Mouse (Mus musculus) midbrain, embryonic 12.5 days (tissue): ENCODE results near the gene Ndufaf8. TPM values are rescaled to one million over a fixed set of nuclear protein-coding genes. Genes with fewer than 3 reads are reported as not detected.

ENCODE experiments used
- ATAC-seq: fragments of 200-750 bp; cut with Nextera tagmentation; 2 replicates; pipeline ENCODE4 v1.8.0; 2017; ENCODE audit warnings: low read depth, moderate TSS enrichment, moderate library complexity; ENCODE audit not compliant: low FRiP score
- H3K27ac ChIP-seq: fragments of 300-500 bp; sonication (generic); replicated peaks from 2 replicates; pipeline ENCODE4 v1.5.1; 2016; ENCODE audit warnings: mild to moderate bottlenecking
- H3K27me3 ChIP-seq: fragments of 300-500 bp; sonication (generic); 2 replicates; pipeline ENCODE4 v1.6.1; 2016; ENCODE audit warnings: mild to moderate bottlenecking
- H3K36me3 ChIP-seq: fragments of 300-500 bp; sonication (generic); 2 replicates; pipeline ENCODE4 v1.6.1; 2016
- H3K4me1 ChIP-seq: fragments of 300-500 bp; sonication (generic); 2 replicates; pipeline ENCODE4 v1.6.1; 2016
- H3K4me2 ChIP-seq: fragments of 300-500 bp; sonication (generic); replicated peaks from 2 replicates; pipeline ENCODE4 v1.6.1; 2016; ENCODE audit warnings: mild to moderate bottlenecking, moderate library complexity
- H3K4me3 ChIP-seq: fragments of 300-500 bp; sonication (generic); 2 replicates; pipeline ENCODE4 v1.5.1; 2016; ENCODE audit warnings: mild to moderate bottlenecking
- H3K9ac ChIP-seq: fragments of 300-500 bp; sonication (generic); replicated peaks from 2 replicates; pipeline ENCODE4 v1.6.1; 2016; ENCODE audit warnings: mild to moderate bottlenecking, moderate library complexity
- H3K9me3 ChIP-seq: fragments of 300-500 bp; sonication (generic); 2 replicates; pipeline ENCODE4 v1.6.1; 2016; ENCODE audit warnings: mild to moderate bottlenecking
- WGBS: fragments of 180-500 bp; shearing (Covaris S2); methylation state at CpG from one replicate; pipeline ENCODE4 v1.1.7; 2016; 5-methylcytosine and 5-hydroxymethylcytosine counted together
- polyA plus RNA-seq: library from polyadenylated mRNA; unstranded; fragments of >200 nt; fragmentation: Nextera tagmentation; extraction: Ambion mirVana; gene quantifications from 2 replicates; pipeline ENCODE4 v1.2.1, GENCODE M21; 2016

The Ndufaf8 gene
- polyA plus RNA-seq, result 56.8 and 57.4 TPM in 2 replicates

GRCm38 (mm10) chr11:120098588-120099511, at the start of gene Ndufaf8, which contains the start of gene Tepsin:
Gene Ndufaf8, plus strand, starts transcription at chr11:120098928.
Gene Tepsin, minus strand, starts transcription at chr11:120098731.
- Histone ChIP-seq H3K9ac (peak within 1 kb of the TSS; percentile 86), H3K9me3 (no peaks in the 10 kb centered on the region), H3K27me3 (no peaks in the 10 kb centered on the region), H3K36me3 (peaks cover 29% of the 10 kb centered on the region), H3K4me3 (peak within 1 kb of the TSS; percentile 71), H3K4me1 (peaks cover 27% of the 10 kb centered on the region), H3K27ac (peak within 1 kb of the TSS; percentile 90), H3K4me2 (peak within 1 kb of the TSS; percentile 96)
- peak; percentile 98 for ATAC-seq
- WGBS, result under 1% methylated on average over 77 of the region's 77 CpGs

- 75% methylated on average over 8 of the region's 8 CpGs for WGBS
- no peak overlapping the region for H3K4me3 ChIP-seq
- ATAC-seq, result no peak
- H3K4me1 ChIP-seq, result peaks cover 45% of the 10 kb centered on the region
- no peak overlapping the region for H3K9ac ChIP-seq
- no peaks in the 10 kb centered on the region for H3K9me3 ChIP-seq
- H3K27me3 ChIP-seq, result peaks cover 33% of the 10 kb centered on the region
- no peaks in the 10 kb centered on the region for H3K36me3 ChIP-seq
- H3K4me2 ChIP-seq, result no peak overlapping the region
- no peak overlapping the region for H3K27ac ChIP-seq
These were observed 49.7 kb upstream of the Ndufaf8 start for GRCm38 (mm10) chr11:120049067-120049466.

- peak overlapping the region; percentile 40; the same call in 1 of the 2 replicates for H3K27ac ChIP-seq
- H3K9me3 ChIP-seq, result no peaks in the 10 kb centered on the region
- 0 out of 2 replicates have a peak overlapping the region, but pooled peaks have one; percentile 15 for H3K9ac ChIP-seq
- ATAC-seq, result no peak
- no peaks in the 10 kb centered on the region for H3K36me3 ChIP-seq
- peaks cover 32% of the 10 kb centered on the region for H3K4me1 ChIP-seq
- H3K4me2 ChIP-seq, result no peak overlapping the region
- 44% methylated on average over 14 of the region's 14 CpGs for WGBS
- H3K4me3 ChIP-seq, result no peak overlapping the region
- peaks cover 30% of the 10 kb centered on the region for H3K27me3 ChIP-seq
These were observed 47.5 kb upstream of the Ndufaf8 start for GRCm38 (mm10) chr11:120051124-120051811.

GRCm38 (mm10) chr11:120052274-120052673, 46.5 kb upstream of the Ndufaf8 start:
- Histone ChIP-seq H3K9ac (no peak overlapping the region), H3K4me3 (no peak overlapping the region), H3K36me3 (no peaks in the 10 kb centered on the region), H3K27me3 (peaks cover 26% of the 10 kb centered on the region), H3K4me2 (no peak overlapping the region), H3K9me3 (no peaks in the 10 kb centered on the region), H3K4me1 (peaks cover 27% of the 10 kb centered on the region), H3K27ac (no peak overlapping the region)
- WGBS, result 83% methylated on average over 9 of the region's 9 CpGs
- ATAC-seq, result no peak

GRCm38 (mm10) chr11:120053846-120054245, 44.9 kb upstream of the Ndufaf8 start:
- WGBS, result 82% methylated on average over 4 of the region's 4 CpGs
- no peak for ATAC-seq
- H3K9ac ChIP-seq, result no peak overlapping the region

GRCm38 (mm10) chr11:120055953-120056732, 42.6 kb upstream of the Ndufaf8 start:
- Histone ChIP-seq H3K4me1 (peaks cover 8% of the 10 kb centered on the region), H3K9me3 (no peaks in the 10 kb centered on the region), H3K9ac (no peak overlapping the region), H3K4me2 (no peak overlapping the region), H3K4me3 (no peak overlapping the region), H3K36me3 (no peaks in the 10 kb centered on the region), H3K27me3 (no peaks in the 10 kb centered on the region), H3K27ac (no peak overlapping the region)
- WGBS, result 90% methylated on average over 12 of the region's 12 CpGs
- no peak for ATAC-seq

More at GRCm38 (mm10) chr11:120053846-120054245, 44.9 kb upstream of the Ndufaf8 start:
- Histone ChIP-seq H3K27ac (no peak overlapping the region), H3K9me3 (no peaks in the 10 kb centered on the region), H3K36me3 (no peaks in the 10 kb centered on the region), H3K4me1 (peaks cover 13% of the 10 kb centered on the region), H3K4me3 (no peak overlapping the region), H3K27me3 (peaks cover 10% of the 10 kb centered on the region), H3K4me2 (no peak overlapping the region)

- Histone ChIP-seq H3K9me3 (no peaks in the 10 kb centered on the region), H3K9ac (no peak overlapping the region), H3K36me3 (peaks cover 29% of the 10 kb centered on the region), H3K27ac (no peak overlapping the region), H3K27me3 (no peaks in the 10 kb centered on the region), H3K4me3 (no peak overlapping the region), H3K4me1 (no peaks in the 10 kb centered on the region), H3K4me2 (no peak overlapping the region)
- ATAC-seq, result no peak
- 91% methylated on average over 8 of the region's 8 CpGs for WGBS
These were observed 38.1 kb upstream of the Ndufaf8 start for GRCm38 (mm10) chr11:120060634-120061033.

GRCm38 (mm10) chr11:120063326-120063725, 35.4 kb upstream of the Ndufaf8 start:
- Histone ChIP-seq H3K36me3 (peaks cover 56% of the 10 kb centered on the region), H3K27me3 (no peaks in the 10 kb centered on the region), H3K9me3 (no peaks in the 10 kb centered on the region), H3K27ac (no peak overlapping the region), H3K4me3 (no peak overlapping the region), H3K4me1 (no peaks in the 10 kb centered on the region), H3K4me2 (no peak overlapping the region), H3K9ac (no peak overlapping the region)
- ATAC-seq, result no peak
- WGBS, result 84% methylated on average over 5 of the region's 5 CpGs

- ATAC-seq, result no peak
- Histone ChIP-seq H3K4me2 (no peak overlapping the region), H3K4me1 (no peaks in the 10 kb centered on the region), H3K27me3 (no peaks in the 10 kb centered on the region), H3K9ac (no peak overlapping the region), H3K9me3 (no peaks in the 10 kb centered on the region), H3K36me3 (peaks cover 64% of the 10 kb centered on the region), H3K4me3 (no peak overlapping the region), H3K27ac (no peak overlapping the region)
- 92% methylated on average over 11 of the region's 13 CpGs for WGBS
These were observed 34.6 kb upstream of the Ndufaf8 start for GRCm38 (mm10) chr11:120064006-120064667.

- Histone ChIP-seq H3K27ac (no peak overlapping the region), H3K4me1 (no peaks in the 10 kb centered on the region), H3K9ac (no peak overlapping the region), H3K4me3 (no peak overlapping the region), H3K4me2 (no peak overlapping the region), H3K9me3 (no peaks in the 10 kb centered on the region), H3K36me3 (peaks cover 69% of the 10 kb centered on the region), H3K27me3 (no peaks in the 10 kb centered on the region)
- ATAC-seq, result no peak
- whole genome bisulfite sequencing, result 92% methylated on average over 11 of the region's 11 CpGs
These were observed 34.1 kb upstream of the Ndufaf8 start for GRCm38 (mm10) chr11:120064668-120065040.

GRCm38 (mm10) chr11:120065291-120065690, 33.4 kb upstream of the Ndufaf8 start:
- Histone ChIP-seq H3K4me3 (no peak overlapping the region), H3K36me3 (peaks cover 75% of the 10 kb centered on the region), H3K4me2 (no peak overlapping the region), H3K9me3 (no peaks in the 10 kb centered on the region), H3K27me3 (no peaks in the 10 kb centered on the region), H3K27ac (no peak overlapping the region), H3K4me1 (no peaks in the 10 kb centered on the region), H3K9ac (no peak overlapping the region)
- WGBS, result 43% methylated on average over 10 of the region's 10 CpGs
- no peak; the same call in 1 of the 2 replicates for ATAC-seq
